Mouse (Mus musculus): ENCODE results near the gene Cpsf4l.

Gene Cpsf4l

GRCm38 (mm10) chr11:113708629-113709213, 1.1 kb downstream of the Cpsf4l start:
- in situ Hi-C loops (cut with MboI, MseI): loop anchor here in 1 of 2 experiments (25.0 kb wide), 2 partner anchors 429 to 729 kb away; no protein-coding TSS in a partner anchor

- in situ Hi-C loops (cut with MboI, MseI): loop anchor here in 1 of 2 experiments (25.0 kb wide), 2 partner anchors 431 to 731 kb away; no protein-coding TSS in a partner anchor
These were observed 3.7 kb downstream of the Cpsf4l start for GRCm38 (mm10) chr11:113705966-113706652.

- in situ Hi-C loops (cut with MboI, MseI): loop anchor here (5.0 to 25.0 kb wide), 4 partner anchors 104 to 734 kb away; no protein-coding TSS in a partner anchor
These were observed 6.1 kb downstream of the Cpsf4l start for GRCm38 (mm10) chr11:113703758-113704157.

GRCm38 (mm10) chr11:113699643-113700042, 10.2 kb downstream of the Cpsf4l start:
- in situ Hi-C loops (cut with MboI, MseI): loop anchor here (5.0 to 25.0 kb wide), 5 partner anchors 48 to 738 kb away; no protein-coding TSS in a partner anchor

- in situ Hi-C loops (cut with MboI, MseI): loop anchor here in 1 of 2 experiments (5.0 kb wide), 1 partner anchor 49 kb away; no protein-coding TSS in a partner anchor
These were observed 11.7 kb downstream of the Cpsf4l start for GRCm38 (mm10) chr11:113698013-113698545.

- in situ Hi-C loops (cut with MboI, MseI): loop anchor here in 1 of 2 experiments (5.0 kb wide), 1 partner anchor 50 kb away; no protein-coding TSS in a partner anchor
These were observed 12.2 kb downstream of the Cpsf4l start for GRCm38 (mm10) chr11:113697571-113697970.

GRCm38 (mm10) chr11:113691851-113692250, 18.0 kb downstream of the Cpsf4l start:
- in situ Hi-C loops (cut with MboI, MseI): no loop called here

- in situ Hi-C loops (cut with MboI, MseI): no loop called here
These were observed 18.5 kb downstream of the Cpsf4l start for GRCm38 (mm10) chr11:113691318-113691717.

GRCm38 (mm10) chr11:113690506-113690905, 19.3 kb downstream of the Cpsf4l start:
- in situ Hi-C loops (cut with MboI, MseI): no loop called here

- in situ Hi-C loops (cut with MboI, MseI): no loop called here
These were observed 22.8 kb downstream of the Cpsf4l start for GRCm38 (mm10) chr11:113687031-113687430.

- in situ Hi-C loops (cut with MboI, MseI): no loop called here
These were observed 24.9 kb downstream of the Cpsf4l start for GRCm38 (mm10) chr11:113684707-113685426.

- in situ Hi-C loops (cut with MboI, MseI): no loop called here
These were observed 25.7 kb downstream of the Cpsf4l start, which contains the start of the genes Fam104a and D11Wsu47e for GRCm38 (mm10) chr11:113683957-113684706. Gene Fam104a (minus strand): TSS chr11:113684155. Gene D11Wsu47e (plus strand): TSS chr11:113684412.

GRCm38 (mm10) chr11:113683627-113683956, 26.2 kb downstream of the Cpsf4l start:
- in situ Hi-C loops (cut with MboI, MseI): no loop called here

- in situ Hi-C loops (cut with MboI, MseI): no loop called here
These were observed 26.8 kb downstream of the Cpsf4l start for GRCm38 (mm10) chr11:113682897-113683626.

GRCm38 (mm10) chr11:113681979-113682378, 27.8 kb downstream of the Cpsf4l start:
- in situ Hi-C loops (cut with MboI, MseI): no loop called here

- in situ Hi-C loops (cut with MboI, MseI): no loop called here
These were observed 28.9 kb downstream of the Cpsf4l start for GRCm38 (mm10) chr11:113680954-113681353.

GRCm38 (mm10) chr11:113678373-113678772, 31.4 kb downstream of the Cpsf4l start:
- in situ Hi-C loops (cut with MboI, MseI): no loop called here

- in situ Hi-C loops (cut with MboI, MseI): no loop called here
These were observed 32.4 kb downstream of the Cpsf4l start for GRCm38 (mm10) chr11:113677378-113677777.

- in situ Hi-C loops (cut with MboI, MseI): no loop called here
These were observed 33.0 kb downstream of the Cpsf4l start for GRCm38 (mm10) chr11:113676847-113677246.

GRCm38 (mm10) chr11:113674595-113674994, 35.2 kb downstream of the Cpsf4l start:
- in situ Hi-C loops (cut with MboI, MseI): loop anchor here (25.0 kb wide), 2 partner anchors 988 to 1738 kb away; partner anchors contain the start of genes Atp5h (in 1 of the 2), Kctd2 (in 1 of the 2), Mrpl58 (in 1 of the 2) and Rpl38 (in 1 of the 2)
